Mouse (Mus musculus) effector memory CD4-positive, alpha-beta T cell, adult 7 months (primary cell): Measurements from ENCODE around the gene Vmn2r1. TPM values are rescaled to one million over a fixed set of nuclear protein-coding genes. Genes with fewer than 3 reads are reported as not detected.

Experiments
- polyA plus RNA-seq: library from polyadenylated mRNA; unstranded; fragments of 100-300 nt; shearing (Covaris generic); gene quantifications from one replicate; pipeline ENCODE4 v1.2.1, GENCODE M21; 2017

Gene Vmn2r1
- not detected for polyA plus RNA-seq

GRCm38 (mm10) chr3:64081247-64081646, at the start of gene Vmn2r1:
TSS of gene Vmn2r1 (plus strand) at chr3:64081547.

GRCm38 (mm10) chr3:64141878-64142508, 60.6 kb downstream of the Vmn2r1 start, which contains the start of gene Vmn2r2:
TSS of gene Vmn2r2 (minus strand) at chr3:64141928.

Other genes with a start within 250 kb of the Vmn2r1 start
- 0.22 TPM for gene Plch1, start 182.1 kb upstream of the Vmn2r1 start, polyA plus RNA-seq
- gene E130311K13Rik, start 152.1 kb upstream of the Vmn2r1 start, polyA plus RNA-seq = 7.5 TPM
- 10.9 TPM for gene Slc33a1, start 116.8 kb upstream of the Vmn2r1 start, polyA plus RNA-seq
- 19.3 TPM for gene Gmps, start 105.4 kb upstream of the Vmn2r1 start, polyA plus RNA-seq
- gene Vmn2r2, start 60.4 kb downstream of the Vmn2r1 start, polyA plus RNA-seq = 0.22 TPM
- gene Vmn2r3, start 208.2 kb downstream of the Vmn2r1 start, polyA plus RNA-seq = 0.10 TPM